Mouse (Mus musculus): ENCODE results near the gene Zbtb16. TPM values are rescaled to one million over a fixed set of nuclear protein-coding genes. Genes with fewer than 3 reads are reported as not detected.

Zbtb16 gene
- polyA plus RNA-seq, 1 experiment from 2014 or later = 7.0 TPM

- Histone ChIP-seq H3K4me2 (peak overlapping the region; percentile 84), H3K27ac (no peak overlapping the region), H3K9me3 (no peaks in the 10 kb centered on the region), H3K4me3 (peak overlapping the region; percentile 64), H3K36me3 (0 out of 2 replicates have a peak, but pooled peaks cover 5% of the 10 kb centered on the region), H3K9ac (no peak overlapping the region), H3K4me1 (peaks cover 24% of the 10 kb centered on the region), H3K27me3 (peaks cover 58% of the 10 kb centered on the region)
- WGBS = 7% methylated on average over 14 of the region's 14 CpGs
- no peak for ATAC-seq (ENCODE audit: borderline replicate concordance, extremely low read depth, low FRiP score, low TSS enrichment)
Measured at GRCm38 (mm10) chr9:48837181-48837580, 1.2 kb upstream of the Zbtb16 start.

- peaks cover 24% of the 10 kb centered on the region for H3K4me1 ChIP-seq
- WGBS = 2% methylated on average over 12 of the region's 12 CpGs
- no peak for ATAC-seq (ENCODE audit: borderline replicate concordance, extremely low read depth, low FRiP score, low TSS enrichment)
- peak overlapping the region; percentile 31; the same call in 1 of the 2 replicates for H3K9ac ChIP-seq
- H3K27ac ChIP-seq = no peak overlapping the region
- H3K4me3 ChIP-seq = peak overlapping the region; percentile 64
- H3K36me3 ChIP-seq = 0 out of 2 replicates have a peak, but pooled peaks cover 7% of the 10 kb centered on the region
- peak overlapping the region; percentile 84 for H3K4me2 ChIP-seq
- peaks cover 65% of the 10 kb centered on the region for H3K27me3 ChIP-seq
- no peaks in the 10 kb centered on the region for H3K9me3 ChIP-seq
Measured at GRCm38 (mm10) chr9:48836566-48836930, 526 bp upstream of the Zbtb16 start.

GRCm38 (mm10) chr9:48834541-48835411 is 1.2 kb downstream of the Zbtb16 start:
- H3K27ac ChIP-seq = no peak overlapping the region

DNA sequence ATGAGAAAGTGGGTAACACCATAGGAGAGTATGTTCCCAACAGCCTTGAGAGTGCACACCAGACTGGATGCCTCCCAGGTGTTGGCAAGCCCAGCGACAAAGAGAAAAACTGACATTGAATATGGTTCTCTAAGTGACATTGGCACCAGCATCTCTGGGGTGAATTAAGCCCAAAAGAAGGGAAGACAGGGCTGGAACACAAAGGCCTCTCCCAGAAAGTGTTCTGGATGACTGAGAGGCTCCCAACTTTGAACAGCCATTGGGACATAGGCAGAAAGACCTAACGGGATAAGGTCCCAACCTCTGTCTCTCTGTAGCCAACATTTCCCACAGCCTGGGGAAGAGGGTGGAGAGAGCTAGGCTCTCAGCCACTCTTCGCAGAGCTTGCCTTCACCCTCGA is 2.0 kb downstream of the Zbtb16 start:
- 20% methylated on average over 4 of the region's 4 CpGs for WGBS
- H3K9me3 ChIP-seq = no peaks in the 10 kb centered on the region
- no peak overlapping the region for H3K9ac ChIP-seq
- H3K27me3 ChIP-seq = peaks cover 74% of the 10 kb centered on the region
- 0 out of 2 replicates have a peak, but pooled peaks cover 7% of the 10 kb centered on the region for H3K36me3 ChIP-seq
- H3K4me2 ChIP-seq = peak overlapping the region; percentile 84
- H3K27ac ChIP-seq = no peak overlapping the region
- peaks cover 24% of the 10 kb centered on the region for H3K4me1 ChIP-seq
- peak overlapping the region; percentile 64 for H3K4me3 ChIP-seq
- ATAC-seq (ENCODE audit: borderline replicate concordance, extremely low read depth, low FRiP score, low TSS enrichment) = no peak

More at GRCm38 (mm10) chr9:48834541-48835411, 1.2 kb downstream of the Zbtb16 start:
- Histone ChIP-seq H3K9ac (peak overlapping the region; percentile 72), H3K36me3 (0 out of 2 replicates have a peak, but pooled peaks cover 7% of the 10 kb centered on the region), H3K4me3 (peak overlapping the region; percentile 64), H3K4me1 (peaks cover 24% of the 10 kb centered on the region), H3K27me3 (peaks cover 75% of the 10 kb centered on the region), H3K9me3 (no peaks in the 10 kb centered on the region), H3K4me2 (peak overlapping the region; percentile 84)
- ATAC-seq (ENCODE audit: borderline replicate concordance, extremely low read depth, low FRiP score, low TSS enrichment) = no peak
- WGBS = under 1% methylated on average over 65 of the region's 65 CpGs

DNA sequence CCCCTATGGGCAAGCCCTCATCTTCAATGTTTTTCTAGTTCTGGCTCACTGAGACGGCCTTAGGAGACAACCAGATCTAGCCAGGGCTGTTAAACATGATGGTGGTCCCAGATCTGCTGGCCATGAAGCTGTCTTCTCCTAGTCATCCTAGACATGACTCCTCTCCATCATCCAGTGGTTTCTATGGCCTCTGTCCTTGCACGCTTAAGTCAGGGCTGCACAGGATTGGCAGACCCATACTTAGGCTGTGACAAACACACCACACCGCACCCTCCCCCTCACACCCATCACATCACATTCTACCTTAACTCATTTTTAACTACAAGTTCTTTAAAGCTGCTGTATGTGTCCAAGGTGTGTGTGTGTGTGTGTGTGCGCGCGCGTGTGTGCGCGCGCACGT is 2.5 kb downstream of the Zbtb16 start:
- no peak overlapping the region for H3K4me3 ChIP-seq

DNA sequence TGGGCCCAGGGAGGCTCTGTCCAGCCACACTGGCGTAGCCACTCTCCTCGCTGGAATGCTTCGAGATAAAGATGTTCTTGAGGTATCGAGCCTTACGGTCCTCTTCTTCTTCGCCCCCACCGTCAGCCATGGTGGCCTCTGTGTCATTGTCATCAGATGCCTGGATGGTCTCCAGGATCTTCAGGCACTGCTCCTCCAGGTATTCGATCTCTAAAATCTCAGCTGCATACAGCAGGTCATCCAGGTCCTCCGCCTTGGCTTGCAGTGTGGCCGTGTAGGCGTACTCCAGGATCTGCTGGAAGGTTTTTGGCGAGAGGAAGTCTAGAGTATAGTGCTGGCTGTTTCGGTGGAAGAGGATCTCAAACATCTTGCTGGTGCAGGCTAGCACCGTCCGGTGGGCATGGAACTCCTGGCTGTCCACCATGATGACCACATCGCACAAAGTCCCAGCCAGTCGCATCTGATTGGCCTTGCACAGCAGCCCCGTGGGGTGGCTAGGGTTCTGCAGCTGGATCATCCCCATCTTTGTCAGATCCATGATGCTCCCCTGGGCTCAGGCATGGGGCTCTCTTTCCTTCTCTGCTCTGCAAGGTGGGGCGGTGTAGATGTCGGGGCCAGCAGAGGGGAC is 3.4 kb downstream of the Zbtb16 start:
- Histone ChIP-seq H3K4me2 (no peak overlapping the region), H3K9ac (no peak overlapping the region), H3K36me3 (0 out of 2 replicates have a peak, but pooled peaks cover 7% of the 10 kb centered on the region), H3K4me3 (no peak overlapping the region), H3K27me3 (peaks cover 67% of the 10 kb centered on the region), H3K4me1 (peaks cover 24% of the 10 kb centered on the region), H3K9me3 (no peaks in the 10 kb centered on the region), H3K27ac (no peak overlapping the region)
- ATAC-seq (ENCODE audit: borderline replicate concordance, extremely low read depth, low FRiP score, low TSS enrichment) = no peak
- 92% methylated on average over 20 of the region's 20 CpGs for WGBS

More for the DNA sequence above, 2.5 kb downstream of the Zbtb16 start:
- peaks cover 24% of the 10 kb centered on the region for H3K4me1 ChIP-seq
- no peak overlapping the region for H3K4me2 ChIP-seq
- H3K9ac ChIP-seq = no peak overlapping the region
- ATAC-seq (ENCODE audit: borderline replicate concordance, extremely low read depth, low FRiP score, low TSS enrichment) = no peak
- H3K9me3 ChIP-seq = no peaks in the 10 kb centered on the region
- H3K27me3 ChIP-seq = peaks cover 71% of the 10 kb centered on the region
- no peak overlapping the region for H3K27ac ChIP-seq
- 0 out of 2 replicates have a peak, but pooled peaks cover 7% of the 10 kb centered on the region for H3K36me3 ChIP-seq
- WGBS = 91% methylated on average over 11 of the region's 11 CpGs

GRCm38 (mm10) chr9:48831560-48832460 is 4.2 kb downstream of the Zbtb16 start:
- Histone ChIP-seq H3K4me1 (peaks cover 16% of the 10 kb centered on the region), H3K9ac (no peak overlapping the region), H3K4me2 (no peak overlapping the region), H3K27me3 (peaks cover 60% of the 10 kb centered on the region), H3K27ac (no peak overlapping the region), H3K4me3 (no peak overlapping the region), H3K9me3 (no peaks in the 10 kb centered on the region), H3K36me3 (0 out of 2 replicates have a peak, but pooled peaks cover 7% of the 10 kb centered on the region)
- WGBS = 79% methylated on average over 23 of the region's 23 CpGs
- ATAC-seq (ENCODE audit: borderline replicate concordance, extremely low read depth, low FRiP score, low TSS enrichment) = no peak

GRCm38 (mm10) chr9:48828839-48829238 is 7.2 kb downstream of the Zbtb16 start:
- WGBS = 75% methylated on average over 7 of the region's 7 CpGs

GRCm38 (mm10) chr9:48826377-48826889 is 9.6 kb downstream of the Zbtb16 start:
- Histone ChIP-seq H3K9ac (no peak overlapping the region), H3K4me3 (no peak overlapping the region), H3K4me1 (peaks cover 4% of the 10 kb centered on the region; the same call in 1 of the 2 replicates), H3K9me3 (no peaks in the 10 kb centered on the region), H3K27me3 (peaks cover 39% of the 10 kb centered on the region), H3K36me3 (no peaks in the 10 kb centered on the region), H3K27ac (no peak overlapping the region), H3K4me2 (no peak overlapping the region)
- WGBS = 60% methylated on average over 7 of the region's 7 CpGs
- ATAC-seq (ENCODE audit: borderline replicate concordance, extremely low read depth, low FRiP score, low TSS enrichment) = no peak

More at GRCm38 (mm10) chr9:48828839-48829238, 7.2 kb downstream of the Zbtb16 start:
- Histone ChIP-seq H3K4me3 (no peak overlapping the region), H3K9ac (no peak overlapping the region), H3K27ac (no peak overlapping the region), H3K4me2 (no peak overlapping the region), H3K27me3 (peaks cover 49% of the 10 kb centered on the region), H3K36me3 (0 out of 2 replicates have a peak, but pooled peaks cover 7% of the 10 kb centered on the region), H3K9me3 (no peaks in the 10 kb centered on the region), H3K4me1 (peaks cover 4% of the 10 kb centered on the region; the same call in 1 of the 2 replicates)
- no peak for ATAC-seq (ENCODE audit: borderline replicate concordance, extremely low read depth, low FRiP score, low TSS enrichment)

DNA sequence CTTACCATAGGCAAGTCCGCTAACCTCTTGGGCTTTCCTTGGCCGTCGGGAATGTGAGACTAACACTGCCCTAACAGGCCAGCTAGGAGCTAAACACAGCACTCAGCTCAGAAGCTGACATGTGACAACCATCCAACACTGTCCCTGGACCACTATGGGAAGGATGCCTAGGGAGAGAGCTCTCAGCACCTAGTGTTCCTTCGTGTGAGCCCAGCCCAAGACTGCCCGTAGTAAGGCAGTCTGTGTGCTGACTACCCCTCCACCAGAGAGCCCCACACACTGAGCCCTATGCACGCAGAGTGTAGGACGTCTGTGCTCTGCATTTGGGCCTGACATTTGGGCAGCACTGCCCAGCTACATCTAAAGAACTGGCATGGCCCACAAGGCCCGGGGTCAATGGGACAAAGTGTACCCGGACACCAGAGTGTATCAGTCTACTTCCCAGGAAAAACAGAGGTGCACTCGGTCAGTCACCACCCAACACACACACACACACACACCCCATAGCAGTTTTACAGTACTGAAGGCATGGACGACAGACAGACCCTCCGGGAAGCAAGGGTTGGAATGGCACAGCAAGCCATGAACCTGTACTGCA is 11.4 kb downstream of the Zbtb16 start:
- WGBS = 78% methylated on average over 12 of the region's 12 CpGs
- Histone ChIP-seq H3K4me1 (peaks cover 15% of the 10 kb centered on the region), H3K9ac (no peak overlapping the region), H3K4me3 (no peak overlapping the region), H3K4me2 (no peak overlapping the region), H3K27me3 (peaks cover 35% of the 10 kb centered on the region), H3K9me3 (no peaks in the 10 kb centered on the region), H3K27ac (no peak overlapping the region), H3K36me3 (no peaks in the 10 kb centered on the region)
- no peak for ATAC-seq (ENCODE audit: borderline replicate concordance, extremely low read depth, low FRiP score, low TSS enrichment)

- Histone ChIP-seq H3K4me2 (no peak overlapping the region), H3K36me3 (no peaks in the 10 kb centered on the region), H3K27me3 (peaks cover 35% of the 10 kb centered on the region), H3K9ac (no peak overlapping the region), H3K9me3 (no peaks in the 10 kb centered on the region), H3K4me1 (peaks cover 15% of the 10 kb centered on the region), H3K4me3 (no peak overlapping the region), H3K27ac (no peak overlapping the region)
- no peak for ATAC-seq (ENCODE audit: borderline replicate concordance, extremely low read depth, low FRiP score, low TSS enrichment)
- 56% methylated on average over 6 of the region's 6 CpGs for WGBS
Measured at GRCm38 (mm10) chr9:48823851-48824250, 12.2 kb downstream of the Zbtb16 start.
